Mouse (Mus musculus): Measurements from ENCODE around the gene Metrn. TPM values are rescaled to one million over a fixed set of nuclear protein-coding genes. Genes with fewer than 3 reads are reported as not detected.

Gene Metrn
- polyA plus RNA-seq, 1 experiment from 2014 or later, result 11.9 TPM

DNA sequence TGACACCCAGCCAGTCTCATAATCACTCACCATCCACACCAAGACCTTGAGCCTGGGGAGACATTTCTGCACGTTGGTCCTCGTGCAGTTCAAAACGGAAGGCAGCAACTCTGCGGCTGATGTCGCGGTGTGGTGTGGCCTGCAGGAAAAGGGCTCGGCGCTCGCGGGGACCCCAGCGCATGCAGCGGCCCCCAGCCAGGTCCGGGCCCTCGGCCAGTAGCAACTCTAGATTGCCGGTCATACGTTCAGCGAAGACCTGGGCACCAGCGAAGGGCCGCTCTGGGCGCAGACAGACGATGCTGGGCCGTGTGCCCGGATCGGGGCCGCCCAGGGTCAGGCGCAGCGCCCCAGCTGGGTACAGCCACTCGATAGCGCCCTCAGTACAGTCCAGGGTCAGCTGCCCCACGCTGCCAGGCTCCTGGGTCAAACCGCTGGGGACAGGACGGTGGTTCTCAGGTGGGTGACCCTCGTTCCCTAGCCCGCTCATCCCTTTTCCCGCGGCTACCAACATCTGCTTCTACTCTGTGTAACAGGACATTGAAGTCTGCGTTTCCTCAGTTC, 645 bp downstream of the Metrn start:
- Histone ChIP-seq H3K4me3 (ENCODE audit: low read depth, low read length) (peak overlapping the region; percentile 89), H3K27me3 (ENCODE audit: insufficient read depth, low read length) (0 out of 2 replicates have a peak, but pooled peaks cover 1% of the 10 kb centered on the region), H3K4me2 (ENCODE audit: low read depth, low read length) (peak overlapping the region; percentile 98), H3K4me1 (ENCODE audit: insufficient read depth) (peaks cover 25% of the 10 kb centered on the region), H3K36me3 (replicated peaks; ENCODE audit: insufficient read depth, low read length) (no peaks in the 10 kb centered on the region), H3K9me3 (ENCODE audit: low read length) (no peaks in the 10 kb centered on the region), H3K9ac (replicated peaks) (peak overlapping the region; percentile 72), H3K27ac (ENCODE audit: low read depth) (no peak overlapping the region)
- TF ChIP-seq CTCF (IDR thresholded peaks at IDR 0.05; ENCODE audit: low read depth) (no peak), EP300 (IDR thresholded peaks at IDR 0.05; ENCODE audit: low read depth) (no peak)
- ATAC-seq (peak; percentile 1; the same call in 1 of the 2 replicates), DNase-seq (no peak)
- under 1% methylated on average over 37 of the region's 37 CpGs for WGBS (ENCODE audit: insufficient replicate concordance)

DNA sequence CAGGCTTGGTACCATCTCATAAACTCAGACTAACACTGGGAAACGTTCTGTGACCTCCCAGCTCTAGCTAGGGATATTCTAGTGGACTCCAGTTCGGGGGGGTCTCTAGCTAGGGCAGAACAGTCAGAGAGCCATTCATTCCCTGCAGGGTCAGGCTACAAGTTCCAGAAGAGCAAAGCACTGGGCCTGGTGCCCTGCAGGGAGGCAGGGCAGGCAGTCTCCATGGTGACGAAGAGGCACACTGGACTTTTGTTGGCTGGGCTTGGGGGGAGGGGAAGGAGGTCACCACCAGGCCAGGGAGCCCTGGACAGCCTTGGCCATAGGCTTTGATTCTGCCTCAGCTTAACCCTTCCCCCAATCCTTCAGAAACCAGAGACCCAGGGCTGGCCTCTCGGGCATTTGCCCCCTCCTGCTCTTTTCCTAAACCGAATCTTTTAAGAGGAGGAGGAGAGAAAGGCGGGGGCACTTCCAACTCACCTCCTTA, 1.3 kb downstream of the Metrn start, which contains the start of gene AC134908.4:
TSS of gene AC134908.4 (minus strand) at position 51 of the 484 bp plus-strand sequence.
- Histone ChIP-seq H3K36me3 (replicated peaks; ENCODE audit: insufficient read depth, low read length) (no peaks in the 10 kb centered on the region), H3K9me3 (ENCODE audit: low read length) (no peaks in the 10 kb centered on the region), H3K4me3 (ENCODE audit: low read depth, low read length) (peak within 1 kb of the TSS; percentile 89), H3K27ac (ENCODE audit: low read depth) (no peak within 1 kb of the TSS), H3K27me3 (ENCODE audit: insufficient read depth, low read length) (no peaks in the 10 kb centered on the region), H3K4me1 (ENCODE audit: insufficient read depth) (peaks cover 27% of the 10 kb centered on the region), H3K9ac (replicated peaks) (peak within 1 kb of the TSS; percentile 72), H3K4me2 (ENCODE audit: low read depth, low read length) (peak within 1 kb of the TSS; percentile 98)
- DNase-seq (no peak), ATAC-seq (no peak)
- 46% methylated on average over 6 of the region's 6 CpGs for WGBS (ENCODE audit: insufficient replicate concordance)
- TF ChIP-seq CTCF (IDR thresholded peaks at IDR 0.05; ENCODE audit: low read depth), result no peak
- no peak for TF ChIP-seq EP300 (IDR thresholded peaks at IDR 0.05; ENCODE audit: low read depth)

DNA sequence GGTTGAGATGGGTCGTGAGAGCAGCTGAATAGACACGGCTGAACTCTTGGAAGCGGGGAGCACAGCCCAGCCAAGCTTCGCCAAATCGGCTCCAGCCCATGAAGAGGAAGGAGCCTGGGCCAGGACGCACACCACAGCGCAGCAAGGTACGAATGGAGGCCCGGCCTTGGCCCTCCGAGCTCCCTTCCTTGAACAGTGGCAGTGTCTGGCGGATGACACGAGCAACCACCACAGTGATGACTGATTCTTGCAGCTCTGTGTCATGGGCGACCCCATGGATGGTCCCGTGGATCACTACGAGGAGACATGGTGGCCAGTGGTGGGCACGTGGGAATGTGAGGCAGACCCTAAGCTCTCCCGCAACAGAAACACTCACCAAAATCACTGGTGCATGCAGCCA, 1.9 kb downstream of the Metrn start:
- H3K4me1 ChIP-seq (ENCODE audit: insufficient read depth), result peaks cover 27% of the 10 kb centered on the region
- WGBS (ENCODE audit: insufficient replicate concordance), result 86% methylated on average over 17 of the region's 17 CpGs
- TF ChIP-seq EP300 (IDR thresholded peaks at IDR 0.05; ENCODE audit: low read depth), result no peak
- TF ChIP-seq CTCF (IDR thresholded peaks at IDR 0.05; ENCODE audit: low read depth), result no peak

DNA sequence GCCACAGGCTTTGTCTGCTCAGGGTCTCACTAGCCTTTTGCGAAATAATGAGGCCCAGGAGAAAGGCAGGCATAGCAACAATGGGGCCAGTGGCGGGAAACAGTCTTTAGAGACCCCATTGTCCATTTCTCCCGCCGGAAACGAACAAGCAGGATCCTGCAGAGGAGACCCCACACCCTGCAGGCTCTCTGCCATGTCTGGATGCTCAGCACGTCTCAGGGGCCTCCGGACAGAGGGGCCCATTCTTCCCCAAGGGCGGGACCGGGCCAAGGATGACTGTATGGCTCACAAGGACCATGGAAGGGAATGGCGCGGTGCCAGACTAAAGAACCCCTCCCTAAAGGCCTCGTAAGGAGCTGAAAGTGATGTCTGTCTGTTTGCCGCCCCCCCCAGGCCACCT, 2.7 kb downstream of the Metrn start:
- Histone ChIP-seq H3K9me3 (ENCODE audit: low read length) (no peaks in the 10 kb centered on the region), H3K9ac (replicated peaks) (no peak overlapping the region), H3K36me3 (replicated peaks; ENCODE audit: insufficient read depth, low read length) (peaks cover 4% of the 10 kb centered on the region; the same call in 1 of the 2 replicates), H3K4me2 (ENCODE audit: low read depth, low read length) (no peak overlapping the region), H3K4me3 (ENCODE audit: low read depth, low read length) (no peak overlapping the region), H3K4me1 (ENCODE audit: insufficient read depth) (peaks cover 27% of the 10 kb centered on the region), H3K27ac (ENCODE audit: low read depth) (no peak overlapping the region), H3K27me3 (ENCODE audit: insufficient read depth, low read length) (no peaks in the 10 kb centered on the region)
- 82% methylated on average over 13 of the region's 13 CpGs for WGBS (ENCODE audit: insufficient replicate concordance)
- TF ChIP-seq CTCF (IDR thresholded peaks at IDR 0.05; ENCODE audit: low read depth) (no peak), EP300 (IDR thresholded peaks at IDR 0.05; ENCODE audit: low read depth) (no peak)
- DNase-seq, result no peak
- no peak for ATAC-seq

More for the DNA sequence above, 1.9 kb downstream of the Metrn start:
- no peaks in the 10 kb centered on the region for H3K9me3 ChIP-seq (ENCODE audit: low read length)
- no peak overlapping the region for H3K9ac ChIP-seq (replicated peaks)
- H3K27me3 ChIP-seq (ENCODE audit: insufficient read depth, low read length), result no peaks in the 10 kb centered on the region
- H3K4me3 ChIP-seq (ENCODE audit: low read depth, low read length), result no peak overlapping the region
- H3K4me2 ChIP-seq (ENCODE audit: low read depth, low read length), result no peak overlapping the region
- DNase-seq (no peak), ATAC-seq (no peak)
- no peaks in the 10 kb centered on the region for H3K36me3 ChIP-seq (replicated peaks; ENCODE audit: insufficient read depth, low read length)
- H3K27ac ChIP-seq (ENCODE audit: low read depth), result no peak overlapping the region

DNA sequence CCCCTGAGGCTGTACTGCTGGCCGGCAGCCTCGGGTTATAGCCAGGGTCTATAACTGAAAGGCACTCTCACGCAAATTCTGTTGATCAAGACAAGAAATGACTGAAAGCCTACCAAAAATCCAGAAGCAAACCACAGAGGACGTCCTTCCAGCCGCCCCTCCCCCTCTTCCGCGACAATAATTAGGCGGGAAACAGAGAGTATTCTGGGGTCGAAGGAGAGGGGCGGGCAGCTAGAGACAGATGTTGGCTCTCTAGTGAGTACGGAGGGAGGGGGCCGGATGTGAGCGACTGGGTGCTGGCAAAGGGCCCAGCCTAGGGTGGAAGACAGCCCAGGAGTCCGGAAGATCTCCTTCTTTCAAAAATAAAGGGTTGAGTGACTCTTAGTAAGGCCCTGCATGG, 4.3 kb downstream of the Metrn start, which contains the start of gene Fam173a:
TSS of gene Fam173a (minus strand) at position 287 of the 400 bp plus-strand sequence.
- Histone ChIP-seq H3K9me3 (ENCODE audit: low read length) (no peaks in the 10 kb centered on the region), H3K9ac (replicated peaks) (peak within 1 kb of the TSS; percentile 77), H3K27me3 (ENCODE audit: insufficient read depth, low read length) (no peaks in the 10 kb centered on the region), H3K4me3 (ENCODE audit: low read depth, low read length) (peak within 1 kb of the TSS; percentile 79), H3K27ac (ENCODE audit: low read depth) (peak within 1 kb of the TSS; percentile 88), H3K36me3 (replicated peaks; ENCODE audit: insufficient read depth, low read length) (peaks cover 4% of the 10 kb centered on the region; the same call in 1 of the 2 replicates), H3K4me2 (ENCODE audit: low read depth, low read length) (peak within 1 kb of the TSS; percentile 98), H3K4me1 (ENCODE audit: insufficient read depth) (peaks cover 27% of the 10 kb centered on the region)
- TF ChIP-seq EP300 (IDR thresholded peaks at IDR 0.05; ENCODE audit: low read depth) (no peak), CTCF (IDR thresholded peaks at IDR 0.05; ENCODE audit: low read depth) (no peak)
- WGBS (ENCODE audit: insufficient replicate concordance), result 3% methylated on average over 14 of the region's 14 CpGs
- ATAC-seq (peak; percentile 75), DNase-seq (peak; percentile 83)

DNA sequence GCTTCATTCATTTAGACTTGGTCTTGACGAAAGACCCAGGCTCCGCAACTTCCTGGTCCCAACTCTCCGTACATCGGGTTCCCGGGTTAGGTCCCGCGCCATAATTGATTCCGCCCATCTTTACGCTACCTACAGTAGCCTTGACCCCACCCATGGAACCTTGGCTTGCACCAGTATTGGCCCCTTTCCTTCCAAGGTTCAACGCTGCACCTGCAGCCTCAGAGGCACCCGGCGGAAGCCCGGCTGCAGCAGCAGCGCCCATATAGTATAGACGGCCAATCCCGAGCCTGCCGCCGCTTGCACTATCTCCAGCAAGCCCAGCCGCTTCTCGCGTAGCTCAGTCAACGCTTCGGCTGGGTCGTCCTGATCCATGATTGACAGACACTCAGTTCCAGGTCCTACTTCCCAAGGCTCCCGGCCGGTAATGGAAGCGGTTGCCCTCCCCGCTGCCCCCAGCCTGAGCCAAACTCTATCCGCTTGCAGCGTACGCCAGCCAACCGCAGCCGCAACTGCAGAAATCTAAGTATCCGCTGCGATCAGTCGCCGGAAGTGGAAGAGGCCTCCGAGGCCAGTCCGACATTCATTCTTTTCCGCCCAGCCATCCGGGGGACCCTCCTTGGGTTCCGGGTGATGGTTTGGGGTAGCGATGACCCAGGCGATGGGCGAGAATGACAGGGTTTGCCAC, 5.0 kb downstream of the Metrn start:
- peak overlapping the region; percentile 79 for H3K4me3 ChIP-seq (ENCODE audit: low read depth, low read length)
- H3K4me1 ChIP-seq (ENCODE audit: insufficient read depth), result peaks cover 24% of the 10 kb centered on the region
- DNase-seq, result peak; percentile 88
- peak overlapping the region; percentile 88 for H3K27ac ChIP-seq (ENCODE audit: low read depth)
- H3K9ac ChIP-seq (replicated peaks), result peak overlapping the region; percentile 77
- 0% methylated on average over 45 of the region's 45 CpGs for WGBS (ENCODE audit: insufficient replicate concordance)
- H3K9me3 ChIP-seq (ENCODE audit: low read length), result no peaks in the 10 kb centered on the region
- TF ChIP-seq EP300 (IDR thresholded peaks at IDR 0.05; ENCODE audit: low read depth), result 0 out of 2 replicates have a peak, but pooled peaks have one; percentile 12
- no peak for TF ChIP-seq CTCF (IDR thresholded peaks at IDR 0.05; ENCODE audit: low read depth)
- H3K4me2 ChIP-seq (ENCODE audit: low read depth, low read length), result peak overlapping the region; percentile 98
- no peaks in the 10 kb centered on the region for H3K27me3 ChIP-seq (ENCODE audit: insufficient read depth, low read length)
- H3K36me3 ChIP-seq (replicated peaks; ENCODE audit: insufficient read depth, low read length), result peaks cover 4% of the 10 kb centered on the region; the same call in 1 of the 2 replicates
- peak; percentile 85 for ATAC-seq
